Mouse (Mus musculus): Measurements from ENCODE around the gene Vmn2r20. TPM values are rescaled to one million over a fixed set of nuclear protein-coding genes. Genes with fewer than 3 reads are reported as not detected.
"Not testable (repeated sequence)": the region's sequence is repeated elsewhere in the genome, so short reads cannot be mapped to it uniquely, and the experiment has no call there.

Vmn2r20 gene
- total RNA-seq (2017) = not detected in 2 replicates

GRCm38 (mm10) chr6:123418016-123418415 lies at the start of gene Vmn2r20:
Vmn2r20 (minus strand) TSS chr6:123418116.
- not testable (repeated sequence) for ATAC-seq (ENCODE audit: extremely low read depth, insufficient number of reproducible peaks, low FRiP score, poor library complexity, severe bottlenecking)

- peak; percentile 99 for ATAC-seq (ENCODE audit: extremely low read depth, insufficient number of reproducible peaks, low FRiP score, poor library complexity, severe bottlenecking)
Observed at GRCm38 (mm10) chr6:123424413-123424812, 6.5 kb upstream of the Vmn2r20 start.

GRCm38 (mm10) chr6:123406918-123407665 lies 10.8 kb downstream of the Vmn2r20 start:
- ATAC-seq (ENCODE audit: extremely low read depth, insufficient number of reproducible peaks, low FRiP score, poor library complexity, severe bottlenecking) = not testable (repeated sequence)

GRCm38 (mm10) chr6:123388824-123389223 lies 29.1 kb downstream of the Vmn2r20 start:
- ATAC-seq (ENCODE audit: extremely low read depth, insufficient number of reproducible peaks, low FRiP score, poor library complexity, severe bottlenecking) = not testable (repeated sequence)

GRCm38 (mm10) chr6:123346141-123346540 lies 71.8 kb downstream of the Vmn2r20 start:
- no peak for ATAC-seq (ENCODE audit: extremely low read depth, insufficient number of reproducible peaks, low FRiP score, poor library complexity, severe bottlenecking)

- ATAC-seq (ENCODE audit: extremely low read depth, insufficient number of reproducible peaks, low FRiP score, poor library complexity, severe bottlenecking) = peak; percentile 76; the same call in 1 of the 2 replicates
Observed at GRCm38 (mm10) chr6:123340093-123340492, 77.8 kb downstream of the Vmn2r20 start.

- no peak for ATAC-seq (ENCODE audit: extremely low read depth, insufficient number of reproducible peaks, low FRiP score, poor library complexity, severe bottlenecking)
Observed at GRCm38 (mm10) chr6:123332503-123332902, 85.4 kb downstream of the Vmn2r20 start.

Other genes starting within 250 kb of the Vmn2r20 start
- 0.58 and 2.1 TPM in 2 replicates for gene Clec4b2, start 245.2 kb downstream of the Vmn2r20 start, total RNA-seq (2017)
- gene Clec4n, start 188.3 kb downstream of the Vmn2r20 start, total RNA-seq (2017) = 29.6 and 30.4 TPM in 2 replicates
- 512 and 520 TPM in 2 replicates for gene Clec4d, start 156.0 kb downstream of the Vmn2r20 start, total RNA-seq (2017)
- 180 and 189 TPM in 2 replicates for gene Clec4e, start 128.2 kb downstream of the Vmn2r20 start, total RNA-seq (2017)
- gene Vmn2r19, start 109.8 kb downstream of the Vmn2r20 start, total RNA-seq (2017) = not detected in 2 replicates
- gene Vmn2r21, start 115.3 kb upstream of the Vmn2r20 start, total RNA-seq (2017) = not detected in 2 replicates
- 0.12 TPM in 2 replicates for gene Vmn2r22, start 232.6 kb upstream of the Vmn2r20 start, total RNA-seq (2017)